Mouse (Mus musculus) retina, postnatal 1 day (tissue): ENCODE data around the gene Igf1.

Source experiments
- DNase-seq: peaks from one replicate; pipeline ENCODE4 v3.0.0-alpha.2; 2012

Gene Igf1

GRCm38 (mm10) chr10:87858013-87858806 lies at the start of gene Igf1:
Gene Igf1 (plus strand): TSS chr10:87858265.
- peak; percentile 31 for DNase-seq

- DNase-seq = peak; percentile 7
These were observed 45.6 kb upstream of the Igf1 start for GRCm38 (mm10) chr10:87812157-87813072.

GRCm38 (mm10) chr10:87813073-87813590 lies 44.9 kb upstream of the Igf1 start:
- DNase-seq = peak; percentile 31

- DNase-seq = no peak
These were observed 41.2 kb upstream of the Igf1 start for GRCm38 (mm10) chr10:87816861-87817260.

GRCm38 (mm10) chr10:87817786-87818185 lies 40.3 kb upstream of the Igf1 start:
- DNase-seq = no peak

- no peak for DNase-seq
These were observed 36.2 kb upstream of the Igf1 start for GRCm38 (mm10) chr10:87821906-87822305.

GRCm38 (mm10) chr10:87830012-87830411 lies 28.1 kb upstream of the Igf1 start:
- DNase-seq = no peak

GRCm38 (mm10) chr10:87830639-87831038 lies 27.4 kb upstream of the Igf1 start:
- DNase-seq = no peak

- no peak for DNase-seq
These were observed 26.0 kb upstream of the Igf1 start for GRCm38 (mm10) chr10:87832101-87832500.

GRCm38 (mm10) chr10:87839454-87839853 lies 18.6 kb upstream of the Igf1 start:
- DNase-seq = no peak

- no peak for DNase-seq
These were observed 15.6 kb upstream of the Igf1 start for GRCm38 (mm10) chr10:87842501-87842900.

- peak; percentile 33 for DNase-seq
These were observed 13.0 kb upstream of the Igf1 start for GRCm38 (mm10) chr10:87844917-87845552.

GRCm38 (mm10) chr10:87847882-87848281 lies 10.2 kb upstream of the Igf1 start:
- DNase-seq = no peak

- DNase-seq = no peak
These were observed 9.6 kb upstream of the Igf1 start for GRCm38 (mm10) chr10:87848419-87848818.

- DNase-seq = no peak
These were observed 6.6 kb upstream of the Igf1 start for GRCm38 (mm10) chr10:87851492-87851891.

GRCm38 (mm10) chr10:87854408-87854807 lies 3.7 kb upstream of the Igf1 start:
- DNase-seq = peak; percentile 78

GRCm38 (mm10) chr10:87855423-87856122 lies 2.5 kb upstream of the Igf1 start:
- DNase-seq = no peak

- DNase-seq = no peak
These were observed 680 bp upstream of the Igf1 start for GRCm38 (mm10) chr10:87857215-87857955.

GRCm38 (mm10) chr10:87858939-87859338 lies 874 bp downstream of the Igf1 start:
- peak; percentile 26 for DNase-seq

- DNase-seq = peak; percentile 26
These were observed 1.4 kb downstream of the Igf1 start for GRCm38 (mm10) chr10:87859453-87859852.
